Mouse (Mus musculus): ENCODE measurements around the gene Dhps. TPM values are rescaled to one million over a fixed set of nuclear protein-coding genes. Genes with fewer than 3 reads are reported as not detected.

Gene Dhps
- polyA plus RNA-seq, 1 experiment from 2014 or later, result 47.1 TPM

GRCm38 (mm10) chr8:85083108-85083813, 11.7 kb downstream of the Dhps start, which contains the start of gene Man2b1:
TSS of gene Man2b1 (plus strand) at chr8:85083270.
- Histone ChIP-seq H3K4me3 (replicated peaks; ENCODE audit: low read length) (peak within 1 kb of the TSS; percentile 75), H3K27ac (ENCODE audit: low read length) (peak within 1 kb of the TSS; percentile 46), H3K9me3 (replicated peaks; ENCODE audit: control insufficient read depth, low read length) (no peaks in the 10 kb centered on the region), H3K4me2 (ENCODE audit: low read depth, low read length) (peak within 1 kb of the TSS; percentile 81), H3K27me3 (ENCODE audit: control insufficient read depth, insufficient read depth, low read length) (no peaks in the 10 kb centered on the region), H3K36me3 (ENCODE audit: control insufficient read depth, insufficient read depth, low read length) (0 out of 2 replicates have a peak, but pooled peaks cover under 1% of the 10 kb centered on the region), H3K4me1 (ENCODE audit: control insufficient read depth, insufficient read depth, low read length) (peaks cover 25% of the 10 kb centered on the region), H3K9ac (ENCODE audit: low read length) (peak within 1 kb of the TSS; percentile 81)
- WGBS, result under 1% methylated on average over 30 of the region's 30 CpGs
- peak; percentile 93 for ATAC-seq (ENCODE audit: insufficient read depth, low FRiP score)

- no peaks in the 10 kb centered on the region for H3K27me3 ChIP-seq (ENCODE audit: control insufficient read depth, insufficient read depth, low read length)
- peaks cover 6% of the 10 kb centered on the region; the same call in 1 of the 2 replicates for H3K36me3 ChIP-seq (ENCODE audit: control insufficient read depth, insufficient read depth, low read length)
- H3K27ac ChIP-seq (ENCODE audit: low read length), result no peak overlapping the region
- peaks cover 22% of the 10 kb centered on the region for H3K4me1 ChIP-seq (ENCODE audit: control insufficient read depth, insufficient read depth, low read length)
- no peak overlapping the region for H3K4me3 ChIP-seq (replicated peaks; ENCODE audit: low read length)
- no peak for ATAC-seq (ENCODE audit: insufficient read depth, low FRiP score)
- no peak overlapping the region for H3K9ac ChIP-seq (ENCODE audit: low read length)
- H3K4me2 ChIP-seq (ENCODE audit: low read depth, low read length), result no peak overlapping the region
- H3K9me3 ChIP-seq (replicated peaks; ENCODE audit: control insufficient read depth, low read length), result no peaks in the 10 kb centered on the region
- 82% methylated on average over 8 of the region's 8 CpGs for WGBS
Measured at GRCm38 (mm10) chr8:85084633-85085032, 13.1 kb downstream of the Dhps start.

DNA sequence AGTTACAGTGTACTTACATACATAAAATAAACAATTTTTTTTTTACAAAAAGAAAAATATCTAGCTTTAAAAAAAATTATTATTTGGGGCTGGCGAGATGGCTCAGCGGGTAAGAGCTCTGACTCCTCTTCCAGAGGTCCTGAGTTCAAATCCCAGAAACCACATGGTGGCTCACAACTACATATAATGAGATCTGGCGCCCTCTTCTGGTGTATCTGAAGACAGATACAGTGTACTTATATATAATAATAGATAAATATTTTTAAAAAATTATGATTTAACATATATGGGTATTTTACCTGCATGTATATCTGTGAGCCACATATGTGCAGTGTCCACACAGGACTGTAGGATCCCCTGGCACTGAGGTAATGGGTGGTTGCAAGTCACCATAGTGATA, 14.7 kb downstream of the Dhps start:
- peaks cover 10% of the 10 kb centered on the region; the same call in 1 of the 2 replicates for H3K36me3 ChIP-seq (ENCODE audit: control insufficient read depth, insufficient read depth, low read length)
- ATAC-seq (ENCODE audit: insufficient read depth, low FRiP score), result no peak
- no peak overlapping the region for H3K27ac ChIP-seq (ENCODE audit: low read length)
- H3K4me3 ChIP-seq (replicated peaks; ENCODE audit: low read length), result no peak overlapping the region
- H3K9me3 ChIP-seq (replicated peaks; ENCODE audit: control insufficient read depth, low read length), result no peaks in the 10 kb centered on the region
- H3K4me2 ChIP-seq (ENCODE audit: low read depth, low read length), result no peak overlapping the region
- H3K27me3 ChIP-seq (ENCODE audit: control insufficient read depth, insufficient read depth, low read length), result no peaks in the 10 kb centered on the region
- H3K4me1 ChIP-seq (ENCODE audit: control insufficient read depth, insufficient read depth, low read length), result peaks cover 17% of the 10 kb centered on the region
- no peak overlapping the region for H3K9ac ChIP-seq (ENCODE audit: low read length)
- 84% methylated on average over 3 of the region's 3 CpGs for WGBS

DNA sequence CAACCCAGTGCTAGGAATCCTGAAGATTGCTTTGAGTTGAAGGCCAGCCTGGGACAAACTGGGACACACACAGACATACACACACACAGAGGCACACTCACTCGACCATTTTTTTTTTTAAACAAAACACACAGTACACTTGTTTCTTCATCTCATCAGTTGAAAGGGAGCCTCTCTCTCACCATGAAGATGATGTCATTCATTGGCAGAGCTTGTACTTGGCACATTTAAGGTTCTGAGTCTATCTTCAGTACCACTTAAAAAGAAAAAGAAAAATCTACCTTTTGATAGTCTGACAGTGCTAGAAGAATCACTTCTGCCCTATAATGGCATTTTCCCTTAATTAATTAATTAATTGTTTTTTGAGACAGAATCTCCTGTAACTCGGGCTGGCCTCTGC, 17.2 kb downstream of the Dhps start:
- WGBS, result 76% methylated on average over 2 of the region's 2 CpGs
- peaks cover 16% of the 10 kb centered on the region; the same call in 1 of the 2 replicates for H3K36me3 ChIP-seq (ENCODE audit: control insufficient read depth, insufficient read depth, low read length)
- H3K27me3 ChIP-seq (ENCODE audit: control insufficient read depth, insufficient read depth, low read length), result no peaks in the 10 kb centered on the region
- H3K4me2 ChIP-seq (ENCODE audit: low read depth, low read length), result no peak overlapping the region
- H3K9ac ChIP-seq (ENCODE audit: low read length), result no peak overlapping the region
- ATAC-seq (ENCODE audit: insufficient read depth, low FRiP score), result no peak
- H3K27ac ChIP-seq (ENCODE audit: low read length), result no peak overlapping the region
- H3K9me3 ChIP-seq (replicated peaks; ENCODE audit: control insufficient read depth, low read length), result no peaks in the 10 kb centered on the region
- peaks cover 6% of the 10 kb centered on the region; the same call in 1 of the 2 replicates for H3K4me1 ChIP-seq (ENCODE audit: control insufficient read depth, insufficient read depth, low read length)
- H3K4me3 ChIP-seq (replicated peaks; ENCODE audit: low read length), result no peak overlapping the region

DNA sequence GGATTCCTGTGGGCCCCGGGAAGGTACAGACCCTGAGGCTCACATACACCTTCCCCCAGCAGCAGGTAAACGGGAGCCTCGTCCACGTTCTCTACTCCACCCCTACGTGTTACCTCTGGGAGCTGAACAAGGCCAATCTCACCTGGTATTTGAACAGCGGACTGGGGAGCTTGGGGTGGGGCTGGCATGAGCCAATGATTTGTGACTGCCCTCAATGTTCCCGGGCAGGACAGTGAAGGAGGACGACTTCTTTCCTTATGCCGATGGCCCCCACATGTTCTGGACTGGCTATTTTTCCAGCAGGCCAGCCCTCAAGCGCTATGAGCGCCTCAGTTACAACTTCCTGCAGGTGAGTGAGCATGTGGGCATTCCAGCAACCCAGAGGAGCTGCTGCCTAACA, 19.3 kb downstream of the Dhps start:
- Histone ChIP-seq H3K4me1 (ENCODE audit: control insufficient read depth, insufficient read depth, low read length) (no peaks in the 10 kb centered on the region), H3K4me3 (replicated peaks; ENCODE audit: low read length) (no peak overlapping the region), H3K4me2 (ENCODE audit: low read depth, low read length) (no peak overlapping the region), H3K27me3 (ENCODE audit: control insufficient read depth, insufficient read depth, low read length) (no peaks in the 10 kb centered on the region), H3K36me3 (ENCODE audit: control insufficient read depth, insufficient read depth, low read length) (peaks cover 16% of the 10 kb centered on the region; the same call in 1 of the 2 replicates), H3K27ac (ENCODE audit: low read length) (no peak overlapping the region), H3K9ac (ENCODE audit: low read length) (no peak overlapping the region), H3K9me3 (replicated peaks; ENCODE audit: control insufficient read depth, low read length) (no peaks in the 10 kb centered on the region)
- ATAC-seq (ENCODE audit: insufficient read depth, low FRiP score), result no peak
- 82% methylated on average over 11 of the region's 11 CpGs for WGBS

- Histone ChIP-seq H3K9ac (ENCODE audit: low read length) (no peak overlapping the region), H3K4me1 (ENCODE audit: control insufficient read depth, insufficient read depth, low read length) (no peaks in the 10 kb centered on the region), H3K27ac (ENCODE audit: low read length) (no peak overlapping the region), H3K4me3 (replicated peaks; ENCODE audit: low read length) (no peak overlapping the region), H3K9me3 (replicated peaks; ENCODE audit: control insufficient read depth, low read length) (no peaks in the 10 kb centered on the region), H3K36me3 (ENCODE audit: control insufficient read depth, insufficient read depth, low read length) (peaks cover 19% of the 10 kb centered on the region; the same call in 1 of the 2 replicates), H3K27me3 (ENCODE audit: control insufficient read depth, insufficient read depth, low read length) (no peaks in the 10 kb centered on the region), H3K4me2 (ENCODE audit: low read depth, low read length) (no peak overlapping the region)
- 39% methylated on average over 21 of the region's 21 CpGs for WGBS
- ATAC-seq (ENCODE audit: insufficient read depth, low FRiP score), result no peak
Measured at GRCm38 (mm10) chr8:85091526-85092090, 20.1 kb downstream of the Dhps start.

DNA sequence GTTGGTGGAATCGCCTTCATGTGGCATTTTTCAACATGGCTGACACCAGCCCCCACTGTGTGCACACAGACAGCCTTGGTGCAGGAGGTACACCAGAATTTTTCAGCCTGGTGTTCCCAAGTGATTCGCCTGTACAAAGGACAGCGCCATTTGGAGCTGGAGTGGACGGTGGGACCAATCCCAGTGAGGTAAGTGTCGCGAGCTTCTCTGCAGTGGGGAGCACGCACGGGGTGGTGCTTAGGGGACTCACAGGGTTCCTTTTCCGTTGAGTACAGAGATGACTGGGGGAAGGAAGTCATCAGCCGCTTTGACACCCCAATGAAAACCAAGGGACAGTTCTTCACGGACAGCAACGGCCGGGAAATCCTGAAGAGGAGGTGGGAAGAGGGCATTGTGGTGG, 23.5 kb downstream of the Dhps start:
- no peak overlapping the region for H3K9ac ChIP-seq (ENCODE audit: low read length)
- H3K4me3 ChIP-seq (replicated peaks; ENCODE audit: low read length), result no peak overlapping the region
- no peak overlapping the region for H3K27ac ChIP-seq (ENCODE audit: low read length)
- no peak overlapping the region for H3K4me2 ChIP-seq (ENCODE audit: low read depth, low read length)
- H3K4me1 ChIP-seq (ENCODE audit: control insufficient read depth, insufficient read depth, low read length), result no peaks in the 10 kb centered on the region
- H3K9me3 ChIP-seq (replicated peaks; ENCODE audit: control insufficient read depth, low read length), result no peaks in the 10 kb centered on the region
- whole genome bisulfite sequencing, result 95% methylated on average over 13 of the region's 13 CpGs
- ATAC-seq (ENCODE audit: insufficient read depth, low FRiP score), result no peak
- peaks cover 22% of the 10 kb centered on the region; the same call in 1 of the 2 replicates for H3K36me3 ChIP-seq (ENCODE audit: control insufficient read depth, insufficient read depth, low read length)
- H3K27me3 ChIP-seq (ENCODE audit: control insufficient read depth, insufficient read depth, low read length), result no peaks in the 10 kb centered on the region

- Histone ChIP-seq H3K4me2 (ENCODE audit: low read depth, low read length) (no peak overlapping the region), H3K27ac (ENCODE audit: low read length) (no peak overlapping the region), H3K4me1 (ENCODE audit: control insufficient read depth, insufficient read depth, low read length) (no peaks in the 10 kb centered on the region), H3K9ac (ENCODE audit: low read length) (no peak overlapping the region), H3K36me3 (ENCODE audit: control insufficient read depth, insufficient read depth, low read length) (peaks cover 22% of the 10 kb centered on the region; the same call in 1 of the 2 replicates), H3K9me3 (replicated peaks; ENCODE audit: control insufficient read depth, low read length) (no peaks in the 10 kb centered on the region), H3K27me3 (ENCODE audit: control insufficient read depth, insufficient read depth, low read length) (no peaks in the 10 kb centered on the region), H3K4me3 (replicated peaks; ENCODE audit: low read length) (no peak overlapping the region)
- ATAC-seq (ENCODE audit: insufficient read depth, low FRiP score), result no peak
- WGBS, result 94% methylated on average over 7 of the region's 7 CpGs
Measured at GRCm38 (mm10) chr8:85095566-85095965, 24.0 kb downstream of the Dhps start.

- H3K4me2 ChIP-seq (ENCODE audit: low read depth, low read length), result no peak overlapping the region
- no peaks in the 10 kb centered on the region for H3K9me3 ChIP-seq (replicated peaks; ENCODE audit: control insufficient read depth, low read length)
- no peaks in the 10 kb centered on the region for H3K4me1 ChIP-seq (ENCODE audit: control insufficient read depth, insufficient read depth, low read length)
- H3K36me3 ChIP-seq (ENCODE audit: control insufficient read depth, insufficient read depth, low read length), result peaks cover 18% of the 10 kb centered on the region; the same call in 1 of the 2 replicates
- H3K27ac ChIP-seq (ENCODE audit: low read length), result no peak overlapping the region
- ATAC-seq (ENCODE audit: insufficient read depth, low FRiP score), result no peak
- WGBS, result 92% methylated on average over 16 of the region's 16 CpGs
- H3K9ac ChIP-seq (ENCODE audit: low read length), result no peak overlapping the region
- no peak overlapping the region for H3K4me3 ChIP-seq (replicated peaks; ENCODE audit: low read length)
- no peaks in the 10 kb centered on the region for H3K27me3 ChIP-seq (ENCODE audit: control insufficient read depth, insufficient read depth, low read length)
Measured at GRCm38 (mm10) chr8:85096196-85096595, 24.6 kb downstream of the Dhps start.

Data from stomach, embryonic 16.5 days (tissue).